Comparison of ENCODE assay signal across 21 mouse cellular contexts in genomic region chr6:139108263-139108662, GRCm38 (mm10).
DNase-seq lines count a peak whose midpoint lies in the region; ATAC-seq and TF ChIP-seq lines count a peak whose summit lies in the region.
"Had no signal": no experiment of that assay in that cellular context is flagged by ENCODE, and none has a peak within 500 bp of the region (broad histone marks: within the 10 kb centered on the region; RNA-seq: fewer than 3 reads in every experiment).

No protein-coding gene starts in this region.

- WGBS in kidney, embryonic 14.5 days: 17% methylated on average over 6 of the region's 6 CpGs
- WGBS in kidney, embryonic 15.5 days: 20% methylated on average over 6 of the region's 6 CpGs
- WGBS in kidney, postnatal 0 days: 18% methylated on average over 6 of the region's 6 CpGs

- H3K27ac ChIP-seq in kidney, embryonic 14.5 days (ENCODE audit: low read depth, low read length): no peak overlapping the region
- H3K27ac ChIP-seq in kidney, embryonic 15.5 days: no peak overlapping the region
- H3K27ac ChIP-seq in kidney, postnatal 0 days: no peak overlapping the region

- no peaks in the 10 kb centered on the region for H3K4me1 ChIP-seq in kidney, embryonic 14.5 days (ENCODE audit: control insufficient read depth, insufficient read depth, low read length)
- no peaks in the 10 kb centered on the region for H3K4me1 ChIP-seq in kidney, embryonic 15.5 days
- no peaks in the 10 kb centered on the region for H3K4me1 ChIP-seq in kidney, postnatal 0 days (replicated peaks; ENCODE audit: insufficient read depth, low read length)

- no peak for DNase-seq in kidney, adult 9 months
- DNase-seq in kidney, adult 11 months: no peak
- peak; percentile 47 for DNase-seq in kidney, postnatal 0 days (ENCODE audit: low spot score)
- DNase-seq in kidney, adult 8-10 months: no peak
- DNase-seq: adrenal gland, adult 2 months; adrenal gland, adult 8-10 months; adrenal gland, postnatal 10 days; adrenal gland, postnatal 14 days; adrenal gland, postnatal 25 days; adrenal gland, postnatal 36 days; B cell, adult 2 months; cerebellum, adult 11 months; cerebellum, adult 11-12 months; cerebellum, adult 18-20 months had no signal

- H3K4me2 ChIP-seq in kidney, embryonic 14.5 days (replicated peaks; ENCODE audit: low read depth, low read length): no peak overlapping the region
- no peak overlapping the region for H3K4me2 ChIP-seq in kidney, embryonic 15.5 days
- H3K4me2 ChIP-seq in kidney, postnatal 0 days (ENCODE audit: low read length): no peak overlapping the region

- no peaks in the 10 kb centered on the region for H3K27me3 ChIP-seq in kidney, embryonic 14.5 days (ENCODE audit: control insufficient read depth, insufficient read depth, low read length)
- 0 out of 2 replicates have a peak, but pooled peaks cover 3% of the 10 kb centered on the region for H3K27me3 ChIP-seq in kidney, embryonic 15.5 days
- H3K27me3 ChIP-seq in kidney, postnatal 0 days (ENCODE audit: insufficient read depth, low read length): no peaks in the 10 kb centered on the region
- H3K27me3 ChIP-seq: CH12.LX, Patski had no signal

- ATAC-seq in kidney, embryonic 14.5 days (ENCODE audit: low FRiP score, low TSS enrichment): peak; percentile 73; the same call in 1 of the 2 replicates
- peak; percentile 66; the same call in 1 of the 2 replicates for ATAC-seq in kidney, embryonic 15.5 days (replicated peaks; ENCODE audit: low FRiP score)
- ATAC-seq in kidney, postnatal 0 days (replicated peaks; ENCODE audit: low FRiP score, low read depth): no peak
- ATAC-seq: activated CD4-positive, CD25-positive, alpha-beta regulatory T cell, adult 4 months; CD4-positive, CD25-positive, alpha-beta regulatory T cell, adult 4 months; Patski had no signal

- no peak for TF ChIP-seq CTCF in kidney, postnatal 0 days (IDR thresholded peaks at IDR 0.05; ENCODE audit: low read depth)

- H3K9ac ChIP-seq in kidney, embryonic 14.5 days (ENCODE audit: low read depth, low read length): no peak overlapping the region
- no peak overlapping the region for H3K9ac ChIP-seq in kidney, embryonic 15.5 days
- no peak overlapping the region for H3K9ac ChIP-seq in kidney, postnatal 0 days (ENCODE audit: low read depth, low read length)

- H3K36me3 ChIP-seq in kidney, embryonic 14.5 days (ENCODE audit: control insufficient read depth, insufficient read depth, low read length): no peaks in the 10 kb centered on the region
- no peaks in the 10 kb centered on the region for H3K36me3 ChIP-seq in kidney, embryonic 15.5 days
- H3K36me3 ChIP-seq in kidney, postnatal 0 days (ENCODE audit: insufficient read depth, low read length): no peaks in the 10 kb centered on the region
- H3K36me3 ChIP-seq: G1E had no signal

- H3K9me3 ChIP-seq in kidney, embryonic 14.5 days (ENCODE audit: control insufficient read depth, low read length): no peaks in the 10 kb centered on the region
- H3K9me3 ChIP-seq in kidney, embryonic 15.5 days (replicated peaks): no peaks in the 10 kb centered on the region
- H3K9me3 ChIP-seq in kidney, postnatal 0 days (replicated peaks; ENCODE audit: low read length): no peaks in the 10 kb centered on the region

- H3K4me3 ChIP-seq in kidney, embryonic 14.5 days (ENCODE audit: low read length): no peak overlapping the region
- no peak overlapping the region for H3K4me3 ChIP-seq in kidney, embryonic 15.5 days (replicated peaks)
- H3K4me3 ChIP-seq in kidney, postnatal 0 days (replicated peaks; ENCODE audit: low read depth, low read length): no peak overlapping the region
